Mouse (Mus musculus): ENCODE results near the gene Gm20792.
"Not testable (repeated sequence)": the region's sequence is repeated elsewhere in the genome, so short reads cannot be mapped to it uniquely, and the experiment has no call there.

Gm20792 gene

DNA sequence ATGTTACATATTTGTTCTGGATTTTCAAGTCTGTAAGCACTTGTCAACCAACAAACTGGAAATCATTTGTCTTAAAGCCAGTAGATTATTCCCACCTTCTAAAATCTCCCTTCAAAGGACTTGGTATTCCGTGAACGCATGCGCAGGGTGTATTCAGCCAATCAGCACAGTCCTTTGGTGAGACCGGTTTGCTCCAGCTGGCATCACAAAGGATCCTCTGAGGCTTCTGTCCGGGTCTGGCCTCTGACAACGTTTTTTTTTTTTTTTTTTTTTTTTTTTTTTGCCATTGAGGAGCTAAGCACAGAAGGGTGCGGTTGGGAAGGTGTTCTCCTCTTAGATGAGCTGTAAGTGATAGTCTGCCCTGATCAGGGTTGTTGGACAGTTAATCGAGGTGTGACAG lies at the start of gene Gm20792:
TSS of gene Gm20792 (plus strand) at position 301 of the 400 bp plus-strand sequence.
- DNase-seq (ENCODE audit: low read depth), result not testable (repeated sequence)

All from c-Kit-positive CD71-negative TER-119-negative erythroid progenitor cells, embryonic 14.5 days (primary cell).